Mouse (Mus musculus): ENCODE results near the gene Tmem150b. TPM values are rescaled to one million over a fixed set of nuclear protein-coding genes. Genes with fewer than 3 reads are reported as not detected.

Tmem150b gene
- polyA plus RNA-seq, 1 experiment, result 122 TPM

DNA sequence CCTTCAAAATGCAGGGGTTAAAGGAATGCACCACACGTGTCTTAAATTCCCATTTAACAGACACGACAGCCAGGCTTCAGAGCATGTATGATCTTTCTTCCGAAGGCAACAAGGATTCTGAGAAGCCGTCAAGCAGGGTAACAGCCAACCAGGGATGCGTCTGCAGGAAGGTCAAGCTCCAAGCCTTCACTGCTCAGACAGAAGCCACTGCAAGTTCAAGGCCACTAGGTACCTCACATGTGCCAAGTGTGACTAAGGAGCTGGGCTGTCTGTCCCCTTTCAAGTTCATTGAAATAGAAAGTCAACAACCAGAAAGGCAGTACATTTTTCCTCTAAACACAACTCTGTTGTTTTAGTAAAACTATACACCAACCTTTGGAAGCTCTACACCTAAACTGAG lies 58.2 kb downstream of the Tmem150b start:
- Histone ChIP-seq H3K4me1 (ENCODE audit: control insufficient read depth, insufficient read depth, insufficient read length, low read length) (peaks cover 5% of the 10 kb centered on the region; the same call in 1 of the 2 replicates), H3K36me3 (ENCODE audit: control insufficient read depth, insufficient read depth, low read length) (peaks cover 12% of the 10 kb centered on the region), H3K27me3 (ENCODE audit: control insufficient read depth, insufficient read depth, low read length) (no peaks in the 10 kb centered on the region), H3K4me3 (ENCODE audit: low read depth, low read length) (no peak overlapping the region), H3K27ac (ENCODE audit: insufficient read depth, low read depth, low read length) (no peak overlapping the region)
- WGBS, result 97% methylated on average over 5 of the region's 5 CpGs
- TF ChIP-seq CTCF (IDR thresholded peaks at IDR 0.05; ENCODE audit: extremely low read depth, insufficient read length, insufficient replicate concordance, low read depth, low read length) (no peak), POLR2A (IDR thresholded peaks at IDR 0.05; ENCODE audit: low read depth, low read length) (no peak)

DNA sequence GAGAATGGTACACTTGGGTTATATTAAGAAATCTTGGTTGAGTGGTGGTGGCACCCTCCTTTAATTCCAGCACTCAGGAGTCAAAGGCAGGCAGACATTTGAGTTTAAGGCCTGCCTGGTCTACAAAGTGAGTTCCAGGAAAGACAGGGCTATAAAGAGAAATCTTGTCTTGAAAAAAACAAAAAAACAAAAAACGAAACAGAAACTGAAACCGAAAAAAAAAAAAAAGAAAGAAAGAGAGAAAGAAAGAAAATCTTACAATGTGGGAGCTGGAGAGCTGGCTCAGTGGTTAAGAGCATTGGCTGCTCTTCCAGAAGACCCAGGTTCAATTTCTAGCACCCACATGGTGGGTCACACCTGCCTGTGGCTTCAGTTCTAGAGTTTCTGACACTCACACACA lies 61.3 kb downstream of the Tmem150b start:
- 57% methylated on average over 2 of the region's 2 CpGs for WGBS
- H3K27ac ChIP-seq (ENCODE audit: insufficient read depth, low read depth, low read length), result no peak overlapping the region
- TF ChIP-seq POLR2A (IDR thresholded peaks at IDR 0.05; ENCODE audit: low read depth, low read length) (no peak), CTCF (IDR thresholded peaks at IDR 0.05; ENCODE audit: extremely low read depth, insufficient read length, insufficient replicate concordance, low read depth, low read length) (no peak)

DNA sequence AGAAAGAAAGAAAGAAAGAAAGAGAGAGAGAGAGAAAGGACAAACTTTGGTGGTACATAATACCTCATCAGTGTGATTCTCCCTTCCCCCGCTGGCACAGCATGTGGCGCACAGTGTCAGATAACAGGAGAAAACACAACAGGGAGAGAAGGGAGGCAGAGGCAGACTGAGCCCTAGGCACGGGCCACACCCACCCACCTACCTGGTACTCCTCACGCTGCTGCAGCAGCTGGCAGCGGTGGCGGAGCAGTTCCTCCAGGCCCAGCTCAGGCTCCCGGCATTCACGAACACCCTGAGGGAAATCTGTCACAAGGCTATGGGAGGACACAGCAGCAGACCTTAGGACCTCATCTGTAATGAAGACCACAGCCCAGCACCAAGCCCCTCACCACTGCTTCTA lies 61.9 kb downstream of the Tmem150b start:
- TF ChIP-seq CTCF (IDR thresholded peaks at IDR 0.05; ENCODE audit: extremely low read depth, insufficient read length, insufficient replicate concordance, low read depth, low read length), result no peak
- TF ChIP-seq POLR2A (IDR thresholded peaks at IDR 0.05; ENCODE audit: low read depth, low read length), result no peak
- H3K27ac ChIP-seq (ENCODE audit: insufficient read depth, low read depth, low read length), result no peak overlapping the region
- H3K4me1 ChIP-seq (ENCODE audit: control insufficient read depth, insufficient read depth, insufficient read length, low read length), result peaks cover 7% of the 10 kb centered on the region; the same call in 1 of the 2 replicates
- 87% methylated on average over 8 of the region's 8 CpGs for WGBS
- no peak overlapping the region for H3K4me3 ChIP-seq (ENCODE audit: low read depth, low read length)
- H3K27me3 ChIP-seq (ENCODE audit: control insufficient read depth, insufficient read depth, low read length), result no peaks in the 10 kb centered on the region
- H3K36me3 ChIP-seq (ENCODE audit: control insufficient read depth, insufficient read depth, low read length), result peaks cover 7% of the 10 kb centered on the region

More for the DNA sequence above, 61.3 kb downstream of the Tmem150b start:
- Histone ChIP-seq H3K4me1 (ENCODE audit: control insufficient read depth, insufficient read depth, insufficient read length, low read length) (peaks cover 7% of the 10 kb centered on the region; the same call in 1 of the 2 replicates), H3K27me3 (ENCODE audit: control insufficient read depth, insufficient read depth, low read length) (no peaks in the 10 kb centered on the region), H3K36me3 (ENCODE audit: control insufficient read depth, insufficient read depth, low read length) (peaks cover 7% of the 10 kb centered on the region), H3K4me3 (ENCODE audit: low read depth, low read length) (no peak overlapping the region)

DNA sequence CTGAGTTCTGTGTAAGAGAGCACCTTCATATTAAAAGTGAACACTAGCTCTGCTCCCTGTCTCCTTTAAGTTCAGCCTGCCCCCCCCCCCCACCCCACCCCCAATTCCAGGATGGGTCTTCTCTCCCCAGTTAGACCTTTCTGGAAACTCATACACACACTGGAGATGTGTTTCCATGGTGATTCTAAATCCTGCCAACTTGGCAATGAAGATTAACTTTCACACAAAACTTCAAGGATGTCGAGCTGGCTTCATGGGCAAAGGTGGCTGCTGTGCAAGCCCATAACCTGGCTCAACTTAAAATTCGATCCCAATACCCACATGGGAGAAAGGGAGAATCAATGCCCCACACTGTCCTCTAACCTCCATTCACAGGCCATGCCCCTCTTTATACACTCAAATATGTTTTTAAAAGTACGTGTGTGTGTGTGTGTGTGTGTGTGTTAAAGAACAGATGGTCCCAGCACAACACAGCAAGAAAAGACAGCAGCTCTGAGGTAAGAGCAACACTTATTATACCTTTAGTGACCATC lies 65.1 kb downstream of the Tmem150b start:
- TF ChIP-seq POLR2A (IDR thresholded peaks at IDR 0.05; ENCODE audit: low read depth, low read length) (no peak), CTCF (IDR thresholded peaks at IDR 0.05; ENCODE audit: extremely low read depth, insufficient read length, insufficient replicate concordance, low read depth, low read length) (no peak)
- Histone ChIP-seq H3K4me1 (ENCODE audit: control insufficient read depth, insufficient read depth, insufficient read length, low read length) (peaks cover 20% of the 10 kb centered on the region; the same call in 1 of the 2 replicates), H3K4me3 (ENCODE audit: low read depth, low read length) (no peak overlapping the region), H3K27me3 (ENCODE audit: control insufficient read depth, insufficient read depth, low read length) (no peaks in the 10 kb centered on the region), H3K27ac (ENCODE audit: insufficient read depth, low read depth, low read length) (0 out of 2 replicates have a peak overlapping the region, but pooled peaks have one; percentile 87), H3K36me3 (ENCODE audit: control insufficient read depth, insufficient read depth, low read length) (peaks cover 3% of the 10 kb centered on the region; the same call in 1 of the 2 replicates)
- WGBS, result 56% methylated on average over 3 of the region's 3 CpGs

DNA sequence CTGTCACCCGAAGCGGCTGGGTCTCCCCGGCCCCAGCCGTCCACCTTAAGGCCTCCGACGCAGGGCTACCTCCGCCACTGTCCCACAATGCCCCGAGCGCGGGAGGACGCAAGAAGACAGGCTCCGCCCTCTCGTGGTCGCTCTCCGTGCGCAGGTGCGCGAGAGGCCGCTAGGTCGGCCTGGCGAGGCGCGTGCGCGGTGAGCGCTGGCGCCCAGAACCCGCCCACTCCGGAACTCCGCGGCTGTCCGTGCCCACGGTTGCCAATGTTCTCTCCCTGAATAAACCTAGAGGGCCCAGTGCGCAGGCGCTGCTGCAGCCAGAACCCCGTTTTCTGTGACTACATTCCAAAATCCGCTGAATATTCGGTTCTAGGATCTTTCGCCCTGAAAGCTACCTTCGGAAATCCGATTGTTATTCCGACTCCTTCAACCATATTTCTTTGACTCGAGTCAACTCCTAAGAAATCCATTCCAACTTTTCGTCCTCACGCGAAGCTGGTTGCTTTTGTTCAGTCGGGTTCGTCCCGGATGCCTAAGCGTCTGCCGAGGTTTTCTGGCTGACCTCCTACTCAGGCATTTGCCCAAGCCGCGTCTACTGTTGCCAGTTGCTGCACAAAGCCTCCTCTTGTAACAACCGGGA lies 66.0 kb downstream of the Tmem150b start, which contains the start of gene Ppp6r1:
Ppp6r1 (minus strand) TSS at position 108 of the 640 bp plus-strand sequence.
- Histone ChIP-seq H3K4me3 (ENCODE audit: low read depth, low read length) (peak within 1 kb of the TSS; percentile 93), H3K27ac (ENCODE audit: insufficient read depth, low read depth, low read length) (peak within 1 kb of the TSS; percentile 87), H3K27me3 (ENCODE audit: control insufficient read depth, insufficient read depth, low read length) (no peaks in the 10 kb centered on the region), H3K36me3 (ENCODE audit: control insufficient read depth, insufficient read depth, low read length) (no peaks in the 10 kb centered on the region), H3K4me1 (ENCODE audit: control insufficient read depth, insufficient read depth, insufficient read length, low read length) (peaks cover 23% of the 10 kb centered on the region; the same call in 1 of the 2 replicates)
- TF ChIP-seq CTCF (IDR thresholded peaks at IDR 0.05; ENCODE audit: extremely low read depth, insufficient read length, insufficient replicate concordance, low read depth, low read length) (peak; percentile 18; the same call in 1 of the 2 replicates), POLR2A (IDR thresholded peaks at IDR 0.05; ENCODE audit: low read depth, low read length) (peak; percentile 97)
- under 1% methylated on average over 54 of the region's 54 CpGs for WGBS

DNA sequence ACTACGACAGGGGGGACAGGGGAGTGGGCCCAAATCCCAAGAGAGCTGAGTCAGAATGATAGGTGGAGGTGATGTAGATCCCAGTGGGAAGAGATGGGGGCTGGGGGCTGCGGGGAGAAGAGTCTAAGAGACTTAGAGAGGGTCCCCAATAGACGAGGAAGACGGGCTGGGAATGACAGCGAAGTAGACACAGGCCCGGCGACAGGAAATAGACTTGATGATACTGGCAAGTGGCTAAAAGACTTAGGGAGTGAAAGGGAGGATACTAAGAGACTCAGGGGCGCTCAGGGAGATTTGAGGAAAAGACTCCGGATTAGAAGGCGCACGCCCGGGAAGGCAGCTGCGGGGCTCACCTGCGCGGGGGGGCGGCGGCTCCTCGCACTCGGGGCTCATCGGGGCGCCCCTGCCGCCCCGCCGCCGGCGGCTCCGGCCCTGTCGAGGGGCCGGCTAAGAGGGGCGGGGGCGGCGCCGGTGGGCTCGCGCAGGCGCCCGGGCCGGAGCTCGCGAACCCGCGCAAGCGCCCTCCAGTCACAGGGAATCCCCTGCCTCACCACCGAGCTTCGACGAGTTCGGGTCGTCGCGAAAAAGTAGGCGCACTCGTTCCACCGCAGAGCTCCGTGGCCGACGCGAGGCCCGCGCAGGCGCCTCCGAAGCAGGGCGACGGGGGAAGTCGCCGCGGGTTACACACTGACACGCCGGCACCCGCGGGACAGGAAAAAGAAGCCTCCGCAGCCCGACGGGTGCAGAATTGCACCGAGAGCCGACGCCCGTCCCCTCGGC lies 66.7 kb downstream of the Tmem150b start:
- Histone ChIP-seq H3K4me3 (ENCODE audit: low read depth, low read length) (peak overlapping the region; percentile 93), H3K4me1 (ENCODE audit: control insufficient read depth, insufficient read depth, insufficient read length, low read length) (peaks cover 25% of the 10 kb centered on the region; the same call in 1 of the 2 replicates), H3K27ac (ENCODE audit: insufficient read depth, low read depth, low read length) (peak overlapping the region; percentile 85), H3K36me3 (ENCODE audit: control insufficient read depth, insufficient read depth, low read length) (peaks cover 3% of the 10 kb centered on the region; the same call in 1 of the 2 replicates), H3K27me3 (ENCODE audit: control insufficient read depth, insufficient read depth, low read length) (no peaks in the 10 kb centered on the region)
- no peak for TF ChIP-seq POLR2A (IDR thresholded peaks at IDR 0.05; ENCODE audit: low read depth, low read length)
- no peak for TF ChIP-seq CTCF (IDR thresholded peaks at IDR 0.05; ENCODE audit: extremely low read depth, insufficient read length, insufficient replicate concordance, low read depth, low read length)
- under 1% methylated on average over 78 of the region's 78 CpGs for WGBS
